Mouse (Mus musculus): Measurements from ENCODE around the gene Eif6.

GRCm38 (mm10) chr2:155873636-155874035 lies 46.9 kb upstream of the Eif6 start:
- TF ChIP-seq CTCF (IDR thresholded peaks at IDR 0.05; ENCODE audit: control insufficient read depth, insufficient read depth, insufficient read length): no peak
- no peak for TF ChIP-seq MAX (IDR thresholded peaks at IDR 0.05)
- no peak for TF ChIP-seq FOSL1 (IDR thresholded peaks at IDR 0.05; ENCODE audit: insufficient read depth, low read length, poor library complexity, severe bottlenecking)
- no peak for TF ChIP-seq MYOG (IDR thresholded peaks at IDR 0.05; ENCODE audit: control insufficient read depth, extremely low read depth, insufficient read length)
